Mouse (Mus musculus) liver, embryonic 11.5 days (tissue): ENCODE measurements around the gene Aacs. TPM values are rescaled to one million over a fixed set of nuclear protein-coding genes. Genes with fewer than 3 reads are reported as not detected.

Experiments used
- ATAC-seq: fragments of 200-750 bp; cut with Nextera tagmentation; replicated peaks from 2 replicates; pipeline ENCODE4 v1.8.0; 2017; ENCODE audit warnings: moderate number of reproducible peaks, mild to moderate bottlenecking, moderate TSS enrichment, moderate library complexity; ENCODE audit not compliant: low FRiP score
- DNase-seq: peaks from one replicate; pipeline ENCODE4 v3.0.0-alpha.2; 2017; ENCODE audit warnings: low spot score
- H3K27ac ChIP-seq: fragments of 300-500 bp; sonication (generic); 2 replicates; pipeline ENCODE4 v1.5.1; 2014; ENCODE audit warnings: mild to moderate bottlenecking, low read depth, low read length, control low read depth
- H3K27me3 ChIP-seq: fragments of 300-500 bp; sonication (generic); replicated peaks from 2 replicates; pipeline ENCODE4 v1.6.1; 2014; ENCODE audit warnings: low read length, mixed read lengths; ENCODE audit not compliant: control insufficient read depth, insufficient read depth
- H3K36me3 ChIP-seq: fragments of 300-500 bp; sonication (generic); 2 replicates; pipeline ENCODE4 v1.6.1; 2014; ENCODE audit warnings: mild to moderate bottlenecking, low read length, moderate library complexity, mixed read lengths; ENCODE audit not compliant: control insufficient read depth, insufficient read depth
- H3K4me1 ChIP-seq: fragments of 300-500 bp; sonication (generic); replicated peaks from 2 replicates; pipeline ENCODE4 v1.6.1; 2014; ENCODE audit warnings: low read length, mixed read lengths; ENCODE audit not compliant: control insufficient read depth, insufficient read depth
- H3K4me2 ChIP-seq: fragments of 300-500 bp; sonication (generic); 2 replicates; pipeline ENCODE4 v1.6.1; 2014; ENCODE audit warnings: mild to moderate bottlenecking, control low read depth, moderate library complexity
- H3K4me3 ChIP-seq: fragments of 300-500 bp; sonication (generic); 2 replicates; pipeline ENCODE4 v1.5.1; 2014; ENCODE audit warnings: low read depth, low read length, control low read depth
- H3K9ac ChIP-seq: fragments of 300-500 bp; sonication (generic); 2 replicates; pipeline ENCODE4 v1.6.1; 2014; ENCODE audit warnings: low read depth, low read length, control low read depth
- H3K9me3 ChIP-seq: fragments of 300-500 bp; sonication (generic); 2 replicates; pipeline ENCODE4 v1.6.1; 2016; ENCODE audit warnings: low read length, inconsistent platforms, mixed read lengths; ENCODE audit not compliant: control insufficient read depth
- WGBS: fragments of 180-500 bp; shearing (Covaris S2); extraction: QIAGEN DNeasy Blood & Tissue Kit; methylation state at CpG from one replicate; pipeline ENCODE4 v1.1.7; 2014; 5-methylcytosine and 5-hydroxymethylcytosine counted together
- polyA plus RNA-seq: library from polyadenylated mRNA; unstranded; fragments of >200 nt; fragmentation: Nextera tagmentation; extraction: Ambion mirVana; gene quantifications from 2 replicates; pipeline ENCODE4 v1.2.1, GENCODE M21; 2014

Gene Aacs
- polyA plus RNA-seq, 1 experiment from 2014 or later, result 29.7 TPM

GRCm38 (mm10) chr5:125525516-125525915, 49.9 kb downstream of the Aacs start:
- Histone ChIP-seq H3K4me2 (no peak overlapping the region), H3K9me3 (0 out of 2 replicates have a peak, but pooled peaks cover 3% of the 10 kb centered on the region), H3K9ac (no peak overlapping the region), H3K27ac (no peak overlapping the region), H3K36me3 (no peaks in the 10 kb centered on the region), H3K4me1 (no peaks in the 10 kb centered on the region), H3K4me3 (no peak overlapping the region), H3K27me3 (peaks cover 14% of the 10 kb centered on the region)
- ATAC-seq (no peak), DNase-seq (no peak)
- 57% methylated on average over 5 of the region's 5 CpGs for WGBS

GRCm38 (mm10) chr5:125526464-125526863, 50.9 kb downstream of the Aacs start:
- peaks cover 22% of the 10 kb centered on the region for H3K27me3 ChIP-seq
- 0 out of 2 replicates have a peak, but pooled peaks cover 3% of the 10 kb centered on the region for H3K9me3 ChIP-seq
- no peak overlapping the region for H3K4me3 ChIP-seq
- H3K4me1 ChIP-seq, result no peaks in the 10 kb centered on the region
- H3K4me2 ChIP-seq, result no peak overlapping the region
- no peak overlapping the region for H3K27ac ChIP-seq
- H3K36me3 ChIP-seq, result no peaks in the 10 kb centered on the region
- no peak for ATAC-seq
- no peak for DNase-seq
- H3K9ac ChIP-seq, result no peak overlapping the region
- WGBS, result 68% methylated on average over 4 of the region's 4 CpGs

- no peak overlapping the region for H3K27ac ChIP-seq
- DNase-seq (peak; percentile 64), ATAC-seq (no peak; the same call in 1 of the 2 replicates)
- 3% methylated on average over 5 of the region's 5 CpGs for WGBS
- no peak overlapping the region for H3K4me2 ChIP-seq
- H3K27me3 ChIP-seq, result peaks cover 48% of the 10 kb centered on the region
- H3K9ac ChIP-seq, result no peak overlapping the region
- no peak overlapping the region for H3K4me3 ChIP-seq
- 0 out of 2 replicates have a peak, but pooled peaks cover 3% of the 10 kb centered on the region for H3K9me3 ChIP-seq
- H3K36me3 ChIP-seq, result no peaks in the 10 kb centered on the region
- H3K4me1 ChIP-seq, result no peaks in the 10 kb centered on the region; the same call in 1 of the 2 replicates
Measured at GRCm38 (mm10) chr5:125529109-125529508, 53.5 kb downstream of the Aacs start.

- H3K27me3 ChIP-seq, result peaks cover 71% of the 10 kb centered on the region
- H3K9me3 ChIP-seq, result no peaks in the 10 kb centered on the region
- H3K4me3 ChIP-seq, result peak within 1 kb of the TSS; percentile 42
- H3K4me2 ChIP-seq, result peak within 1 kb of the TSS; percentile 62
- peak; percentile 54; the same call in 1 of the 2 replicates for ATAC-seq
- H3K27ac ChIP-seq, result no peak within 1 kb of the TSS
- H3K4me1 ChIP-seq, result no peaks in the 10 kb centered on the region; the same call in 1 of the 2 replicates
- H3K9ac ChIP-seq, result no peak within 1 kb of the TSS
- 2% methylated on average over 25 of the region's 25 CpGs for WGBS
- no peaks in the 10 kb centered on the region for H3K36me3 ChIP-seq
- peak; percentile 51 for DNase-seq
Measured at GRCm38 (mm10) chr5:125531634-125532033, 56.0 kb downstream of the Aacs start, which contains the start of gene Tmem132b. TSS of gene Tmem132b (plus strand) at chr5:125531774.

- Histone ChIP-seq H3K9ac (no peak overlapping the region), H3K4me1 (no peaks in the 10 kb centered on the region; the same call in 1 of the 2 replicates), H3K4me2 (peak overlapping the region; percentile 62), H3K9me3 (no peaks in the 10 kb centered on the region), H3K27ac (no peak overlapping the region), H3K36me3 (no peaks in the 10 kb centered on the region), H3K4me3 (peak overlapping the region; percentile 42), H3K27me3 (peaks cover 71% of the 10 kb centered on the region)
- ATAC-seq (0 out of 2 replicates have a peak, but pooled peaks have one; percentile 8), DNase-seq (no peak)
- 0% methylated on average over 22 of the region's 30 CpGs for WGBS
Measured at GRCm38 (mm10) chr5:125532191-125532544, 56.6 kb downstream of the Aacs start.

- H3K27me3 ChIP-seq, result peaks cover 71% of the 10 kb centered on the region
- 2% methylated on average over 60 of the region's 64 CpGs for WGBS
- H3K4me3 ChIP-seq, result peak overlapping the region; percentile 42
- ATAC-seq (no peak), DNase-seq (no peak)
- peak overlapping the region; percentile 62 for H3K4me2 ChIP-seq
- H3K4me1 ChIP-seq, result no peaks in the 10 kb centered on the region; the same call in 1 of the 2 replicates
- no peak overlapping the region for H3K27ac ChIP-seq
- H3K36me3 ChIP-seq, result no peaks in the 10 kb centered on the region
- no peak overlapping the region for H3K9ac ChIP-seq
- no peaks in the 10 kb centered on the region for H3K9me3 ChIP-seq
Measured at GRCm38 (mm10) chr5:125532545-125533224, 57.1 kb downstream of the Aacs start.

- no peak overlapping the region for H3K27ac ChIP-seq
- ATAC-seq, result no peak
- DNase-seq, result no peak
- WGBS, result 3% methylated on average over 24 of the region's 24 CpGs
- H3K36me3 ChIP-seq, result no peaks in the 10 kb centered on the region
- H3K4me2 ChIP-seq, result peak overlapping the region; percentile 62
- no peaks in the 10 kb centered on the region for H3K9me3 ChIP-seq
- H3K4me3 ChIP-seq, result 0 out of 2 replicates have a peak overlapping the region, but pooled peaks have one; percentile 42
- peaks cover 71% of the 10 kb centered on the region for H3K27me3 ChIP-seq
- H3K4me1 ChIP-seq, result no peaks in the 10 kb centered on the region; the same call in 1 of the 2 replicates
- no peak overlapping the region for H3K9ac ChIP-seq
Measured at GRCm38 (mm10) chr5:125533225-125533900, 57.7 kb downstream of the Aacs start.

- Histone ChIP-seq H3K9me3 (no peaks in the 10 kb centered on the region), H3K27me3 (peaks cover 67% of the 10 kb centered on the region), H3K4me1 (no peaks in the 10 kb centered on the region; the same call in 1 of the 2 replicates), H3K36me3 (no peaks in the 10 kb centered on the region), H3K4me2 (no peak overlapping the region), H3K9ac (no peak overlapping the region), H3K4me3 (no peak overlapping the region), H3K27ac (no peak overlapping the region)
- ATAC-seq, result no peak
- DNase-seq, result no peak
- WGBS, result 10% methylated on average over 7 of the region's 7 CpGs
Measured at GRCm38 (mm10) chr5:125534168-125534610, 58.6 kb downstream of the Aacs start.
